Mouse (Mus musculus) heart, embryonic 16.5 days (tissue): Measurements from ENCODE around the gene Adarb2. TPM values are rescaled to one million over a fixed set of nuclear protein-coding genes. Genes with fewer than 3 reads are reported as not detected.

Experiments used
- ATAC-seq: fragments of 200-750 bp; cut with Nextera tagmentation; replicated peaks from 2 replicates; pipeline ENCODE4 v1.8.0; 2017; ENCODE audit warnings: moderate number of reproducible peaks; ENCODE audit not compliant: insufficient read depth, low FRiP score; ENCODE audit errors: extremely low read depth
- H3K27ac ChIP-seq: fragments of 300-500 bp; sonication (generic); 2 replicates; pipeline ENCODE4 v1.5.1; 2014; ENCODE audit warnings: mild to moderate bottlenecking, low read length, control low read depth, moderate library complexity
- H3K27me3 ChIP-seq: fragments of 300-500 bp; sonication (generic); 2 replicates; pipeline ENCODE4 v1.6.1; 2014; ENCODE audit warnings: low read length, mixed read lengths; ENCODE audit not compliant: control insufficient read depth, insufficient read depth
- H3K36me3 ChIP-seq: fragments of 300-500 bp; sonication (generic); 2 replicates; pipeline ENCODE4 v1.6.1; 2014; ENCODE audit not compliant: control insufficient read depth, insufficient read depth
- H3K4me1 ChIP-seq: fragments of 300-500 bp; sonication (generic); 2 replicates; pipeline ENCODE4 v1.6.1; 2014; ENCODE audit warnings: low read length, mixed read lengths; ENCODE audit not compliant: control insufficient read depth, insufficient read depth
- H3K4me2 ChIP-seq: fragments of 300-500 bp; sonication (generic); 2 replicates; pipeline ENCODE4 v1.6.1; 2014; ENCODE audit warnings: low read depth, mild to moderate bottlenecking, control low read depth, low read length
- H3K4me3 ChIP-seq: fragments of 300-500 bp; sonication (generic); 2 replicates; pipeline ENCODE4 v1.5.1; 2014; ENCODE audit warnings: mild to moderate bottlenecking, control low read depth, low read length
- H3K9ac ChIP-seq: fragments of 300-500 bp; sonication (generic); 2 replicates; pipeline ENCODE4 v1.6.1; 2014; ENCODE audit warnings: low read length, control low read depth
- H3K9me3 ChIP-seq: fragments of 300-500 bp; sonication (generic); replicated peaks from 2 replicates; pipeline ENCODE4 v1.6.1; 2016; ENCODE audit warnings: low read length; ENCODE audit not compliant: control insufficient read depth
- WGBS: fragments of 180-500 bp; shearing (Covaris S2); extraction: QIAGEN DNeasy Blood & Tissue Kit; methylation state at CpG from one replicate; pipeline ENCODE4 v1.1.7; 2014; 5-methylcytosine and 5-hydroxymethylcytosine counted together
- polyA plus RNA-seq: library from polyadenylated mRNA; unstranded; fragments of >200 nt; fragmentation: Nextera tagmentation; extraction: Ambion mirVana; gene quantifications from 2 replicates; pipeline ENCODE4 v1.2.1, GENCODE M21; 2015

The Adarb2 gene
- polyA plus RNA-seq, 1 experiment from 2014 or later: 0.05 TPM

- Histone ChIP-seq H3K9ac (no peak overlapping the region), H3K27me3 (no peaks in the 10 kb centered on the region), H3K9me3 (no peaks in the 10 kb centered on the region), H3K27ac (no peak overlapping the region), H3K36me3 (no peaks in the 10 kb centered on the region), H3K4me1 (no peaks in the 10 kb centered on the region), H3K4me2 (no peak overlapping the region), H3K4me3 (no peak overlapping the region)
- ATAC-seq: no peak
- 70% methylated on average over 4 of the region's 4 CpGs for WGBS
These were observed 568.0 kb downstream of the Adarb2 start for GRCm38 (mm10) chr13:8770616-8771015.

GRCm38 (mm10) chr13:8780441-8780840 lies 577.8 kb downstream of the Adarb2 start:
- ATAC-seq: no peak
- H3K4me2 ChIP-seq: no peak overlapping the region
- H3K27ac ChIP-seq: no peak overlapping the region
- H3K27me3 ChIP-seq: peaks cover 4% of the 10 kb centered on the region; the same call in 1 of the 2 replicates
- H3K9me3 ChIP-seq: no peaks in the 10 kb centered on the region
- H3K4me1 ChIP-seq: no peaks in the 10 kb centered on the region
- H3K4me3 ChIP-seq: no peak overlapping the region
- 43% methylated on average over 4 of the region's 4 CpGs for WGBS
- H3K9ac ChIP-seq: no peak overlapping the region
- H3K36me3 ChIP-seq: no peaks in the 10 kb centered on the region

DNA sequence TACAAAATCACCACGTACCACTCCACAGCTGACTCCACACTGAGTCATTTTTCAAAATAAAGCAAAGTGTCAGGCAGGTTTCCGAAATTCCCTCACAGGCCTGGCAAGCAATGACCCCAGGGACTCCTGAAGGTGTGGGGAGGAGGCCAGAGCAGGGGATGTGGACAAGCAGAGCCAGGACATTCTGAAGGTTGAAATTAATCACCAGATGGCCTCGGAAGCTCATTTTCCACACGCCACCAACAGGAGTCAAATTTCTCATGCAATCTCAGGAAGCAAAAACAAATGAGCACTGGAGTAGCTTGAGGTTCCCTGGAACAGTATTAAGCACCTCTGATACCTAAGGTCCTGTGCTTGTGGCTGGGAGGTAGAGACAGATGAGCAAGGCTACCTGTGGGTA lies 580.0 kb downstream of the Adarb2 start:
- 51% methylated on average over 4 of the region's 4 CpGs for WGBS

GRCm38 (mm10) chr13:8783686-8784307 lies 581.1 kb downstream of the Adarb2 start:
- peak; percentile 47 for ATAC-seq
- H3K4me1 ChIP-seq: no peaks in the 10 kb centered on the region
- no peak overlapping the region for H3K4me3 ChIP-seq
- no peaks in the 10 kb centered on the region for H3K36me3 ChIP-seq
- no peak overlapping the region for H3K27ac ChIP-seq
- no peak overlapping the region for H3K4me2 ChIP-seq
- 65% methylated on average over 10 of the region's 10 CpGs for WGBS
- peaks cover 4% of the 10 kb centered on the region; the same call in 1 of the 2 replicates for H3K27me3 ChIP-seq
- no peaks in the 10 kb centered on the region for H3K9me3 ChIP-seq
- no peak overlapping the region for H3K9ac ChIP-seq

More for the DNA sequence above, 580.0 kb downstream of the Adarb2 start:
- Histone ChIP-seq H3K36me3 (no peaks in the 10 kb centered on the region), H3K4me3 (no peak overlapping the region), H3K9ac (no peak overlapping the region), H3K4me1 (no peaks in the 10 kb centered on the region), H3K9me3 (no peaks in the 10 kb centered on the region), H3K27me3 (peaks cover 4% of the 10 kb centered on the region; the same call in 1 of the 2 replicates), H3K27ac (no peak overlapping the region), H3K4me2 (no peak overlapping the region)
- no peak for ATAC-seq

DNA sequence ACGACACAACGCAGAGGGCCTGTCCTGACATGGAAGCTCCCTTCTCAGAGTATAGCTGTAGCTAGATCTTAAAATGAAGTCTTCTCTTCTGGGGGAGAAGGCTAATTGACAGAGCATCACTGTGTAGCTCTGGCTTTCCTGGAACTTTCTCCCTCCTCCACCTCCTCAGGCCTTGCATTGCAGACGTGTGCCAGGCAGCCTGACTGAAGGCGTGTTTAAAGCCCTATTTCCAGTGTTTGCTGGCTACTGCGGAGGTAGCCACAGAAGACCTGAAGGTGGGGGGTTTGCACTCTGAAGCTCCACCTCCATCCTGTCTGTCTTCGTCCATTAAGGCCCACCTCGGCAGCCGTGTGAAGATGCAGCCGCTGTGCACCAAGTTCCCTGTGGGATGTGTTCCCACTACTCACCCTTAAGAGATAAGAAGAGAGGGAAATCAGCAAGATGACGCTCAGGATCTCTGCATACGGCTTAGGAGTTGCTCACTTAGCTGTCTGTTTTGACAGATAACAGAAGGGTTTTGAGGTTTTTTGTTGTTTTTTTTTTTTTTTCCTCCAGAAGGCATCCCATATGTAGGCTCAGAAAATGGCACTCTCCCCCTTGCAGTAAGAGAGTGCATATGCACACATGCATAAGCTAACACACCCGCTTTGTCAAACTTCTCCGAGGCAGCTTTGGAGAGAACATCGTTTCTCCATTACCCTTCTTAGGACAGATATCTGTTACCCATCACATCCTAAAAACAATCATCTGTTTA lies 581.8 kb downstream of the Adarb2 start:
- Histone ChIP-seq H3K4me3 (no peak overlapping the region), H3K36me3 (no peaks in the 10 kb centered on the region), H3K9me3 (no peaks in the 10 kb centered on the region), H3K27me3 (peaks cover 4% of the 10 kb centered on the region; the same call in 1 of the 2 replicates), H3K4me2 (no peak overlapping the region), H3K27ac (no peak overlapping the region), H3K9ac (no peak overlapping the region), H3K4me1 (no peaks in the 10 kb centered on the region)
- WGBS: 52% methylated on average over 14 of the region's 14 CpGs
- no peak for ATAC-seq

DNA sequence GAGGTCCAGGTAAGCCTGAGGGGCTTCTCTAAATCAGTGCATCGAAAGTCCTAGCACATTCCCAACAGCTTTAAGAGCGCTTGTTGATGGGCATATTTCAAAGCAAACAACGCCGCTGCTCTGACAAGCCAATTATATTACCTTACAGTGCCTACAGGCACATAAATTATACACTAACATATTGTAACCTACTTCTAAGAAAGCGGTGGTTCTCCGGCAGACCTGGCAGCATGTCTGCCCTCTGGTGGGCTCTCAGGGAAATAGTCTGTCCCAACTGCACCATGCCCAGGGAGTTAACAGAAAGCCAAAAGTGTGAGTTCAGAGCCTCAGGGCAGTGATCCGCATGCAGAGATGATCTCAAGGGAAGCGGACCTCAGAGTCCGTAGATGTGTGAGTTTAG lies 582.5 kb downstream of the Adarb2 start:
- Histone ChIP-seq H3K4me3 (no peak overlapping the region), H3K4me2 (no peak overlapping the region), H3K4me1 (no peaks in the 10 kb centered on the region), H3K9ac (no peak overlapping the region), H3K9me3 (no peaks in the 10 kb centered on the region), H3K27me3 (peaks cover 4% of the 10 kb centered on the region; the same call in 1 of the 2 replicates), H3K27ac (no peak overlapping the region), H3K36me3 (no peaks in the 10 kb centered on the region)
- no peak for ATAC-seq
- WGBS: 33% methylated on average over 9 of the region's 9 CpGs

DNA sequence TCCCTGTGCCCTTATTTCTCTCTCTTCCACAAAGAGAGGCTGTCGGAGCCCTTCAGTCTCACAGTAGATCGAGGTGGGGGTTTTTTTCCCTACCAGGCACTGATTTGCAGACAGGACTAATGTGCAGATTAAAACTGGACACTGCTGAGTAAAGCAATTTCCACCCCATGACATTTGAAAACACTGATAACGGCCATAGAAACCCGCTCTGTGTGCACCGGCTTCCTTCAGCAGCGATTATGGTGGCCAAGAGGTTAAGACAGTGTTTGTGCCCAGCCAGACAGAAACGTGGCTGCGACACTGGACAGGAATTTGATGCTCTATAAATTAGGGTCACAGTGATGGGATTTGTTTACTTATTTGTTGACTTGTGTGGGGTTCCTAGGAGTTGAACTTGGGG lies 590.6 kb downstream of the Adarb2 start:
- Histone ChIP-seq H3K9me3 (no peaks in the 10 kb centered on the region), H3K4me3 (no peak overlapping the region), H3K4me2 (no peak overlapping the region), H3K9ac (no peak overlapping the region), H3K27ac (no peak overlapping the region), H3K27me3 (no peaks in the 10 kb centered on the region), H3K4me1 (peaks cover 3% of the 10 kb centered on the region; the same call in 1 of the 2 replicates), H3K36me3 (no peaks in the 10 kb centered on the region)
- no peak for ATAC-seq
- WGBS: 26% methylated on average over 8 of the region's 8 CpGs

- Histone ChIP-seq H3K4me2 (no peak overlapping the region), H3K27ac (no peak overlapping the region), H3K27me3 (no peaks in the 10 kb centered on the region), H3K9me3 (no peaks in the 10 kb centered on the region), H3K9ac (no peak overlapping the region), H3K36me3 (peaks cover 11% of the 10 kb centered on the region), H3K4me3 (no peak overlapping the region), H3K4me1 (0 out of 2 replicates have a peak, but pooled peaks cover 3% of the 10 kb centered on the region)
- no peak for ATAC-seq
- 75% methylated on average over 6 of the region's 6 CpGs for WGBS
These were observed 597.9 kb downstream of the Adarb2 start for GRCm38 (mm10) chr13:8800576-8800975.

DNA sequence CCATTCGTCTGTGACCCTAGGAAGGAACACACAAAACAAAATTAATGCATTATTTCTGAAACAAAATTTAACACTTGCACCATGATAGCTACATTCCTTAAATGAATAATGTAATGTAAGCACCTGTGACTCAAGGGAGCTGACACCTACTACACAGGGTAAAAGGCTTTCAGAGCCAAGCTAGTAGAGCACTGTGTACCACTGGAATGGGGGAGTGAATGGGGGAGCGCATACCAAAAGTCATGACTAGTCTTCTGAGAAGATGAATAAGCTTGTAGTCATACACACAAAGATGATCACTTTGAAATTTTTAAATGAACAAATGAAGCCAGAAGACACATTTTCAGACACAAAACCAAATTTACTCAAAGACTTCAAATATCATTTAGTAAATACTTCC lies 603.3 kb downstream of the Adarb2 start:
- H3K27ac ChIP-seq: no peak overlapping the region
- H3K4me2 ChIP-seq: no peak overlapping the region
- 0 out of 2 replicates have a peak, but pooled peaks cover 3% of the 10 kb centered on the region for H3K4me1 ChIP-seq
- WGBS: 89% methylated on average over 2 of the region's 2 CpGs
- no peaks in the 10 kb centered on the region for H3K9me3 ChIP-seq
- peaks cover 13% of the 10 kb centered on the region for H3K36me3 ChIP-seq
- no peak overlapping the region for H3K4me3 ChIP-seq
- H3K27me3 ChIP-seq: no peaks in the 10 kb centered on the region
- no peak for ATAC-seq
- H3K9ac ChIP-seq: no peak overlapping the region
